Mouse (Mus musculus): ENCODE measurements around the gene Add1.
"Not testable (repeated sequence)": the region's sequence is repeated elsewhere in the genome, so short reads cannot be mapped to it uniquely, and the experiment has no call there.

Gene Add1

GRCm38 (mm10) chr5:34563854-34564253 lies 9.6 kb upstream of the Add1 start:
- DNase-seq, result no peak

- DNase-seq, result no peak
Measured at GRCm38 (mm10) chr5:34564291-34564690, 9.2 kb upstream of the Add1 start.

- DNase-seq, result peak; percentile 94
Measured at GRCm38 (mm10) chr5:34565545-34566283, 7.8 kb upstream of the Add1 start.

- DNase-seq, result no peak
Measured at GRCm38 (mm10) chr5:34571551-34571950, 1.9 kb upstream of the Add1 start.

GRCm38 (mm10) chr5:34572568-34572967 lies 896 bp upstream of the Add1 start:
- not testable (repeated sequence) for DNase-seq

- DNase-seq, result no peak
Measured at GRCm38 (mm10) chr5:34574721-34575120, 1.3 kb downstream of the Add1 start.

- no peak for DNase-seq
Measured at GRCm38 (mm10) chr5:34576286-34576685, 2.8 kb downstream of the Add1 start.

- no peak for DNase-seq
Measured at GRCm38 (mm10) chr5:34578038-34578655, 4.7 kb downstream of the Add1 start.

GRCm38 (mm10) chr5:34579377-34579776 lies 5.9 kb downstream of the Add1 start:
- DNase-seq, result no peak

GRCm38 (mm10) chr5:34581671-34582313 lies 8.3 kb downstream of the Add1 start:
- DNase-seq, result peak; percentile 26

GRCm38 (mm10) chr5:34582314-34582675 lies 8.8 kb downstream of the Add1 start:
- DNase-seq, result no peak

GRCm38 (mm10) chr5:34585216-34585615 lies 11.8 kb downstream of the Add1 start:
- DNase-seq, result no peak

- DNase-seq, result no peak
Measured at GRCm38 (mm10) chr5:34587881-34588280, 14.4 kb downstream of the Add1 start.

GRCm38 (mm10) chr5:34590059-34590458 lies 16.6 kb downstream of the Add1 start:
- no peak for DNase-seq

- DNase-seq, result no peak
Measured at GRCm38 (mm10) chr5:34590702-34591101, 17.2 kb downstream of the Add1 start.

- no peak for DNase-seq
Measured at GRCm38 (mm10) chr5:34591388-34592004, 18.0 kb downstream of the Add1 start.

GRCm38 (mm10) chr5:34592224-34592623 lies 18.8 kb downstream of the Add1 start:
- not testable (repeated sequence) for DNase-seq

GRCm38 (mm10) chr5:34592666-34593065 lies 19.2 kb downstream of the Add1 start:
- DNase-seq, result no peak

GRCm38 (mm10) chr5:34593202-34593727 lies 19.8 kb downstream of the Add1 start:
- DNase-seq, result no peak

- DNase-seq, result no peak
Measured at GRCm38 (mm10) chr5:34604576-34604975, 31.1 kb downstream of the Add1 start.

GRCm38 (mm10) chr5:34607100-34607880 lies 33.8 kb downstream of the Add1 start:
- DNase-seq, result no peak

GRCm38 (mm10) chr5:34608226-34608625 lies 34.8 kb downstream of the Add1 start:
- no peak for DNase-seq

- no peak for DNase-seq
Measured at GRCm38 (mm10) chr5:34609966-34610365, 36.5 kb downstream of the Add1 start.

Measured in lung, postnatal 10 days (tissue).